Mouse (Mus musculus) hindbrain, embryonic 10.5 days (tissue): ENCODE data around the gene 2610042L04Rik. TPM values are rescaled to one million over a fixed set of nuclear protein-coding genes. Genes with fewer than 3 reads are reported as not detected.

ENCODE experiments used
- polyA plus RNA-seq: library from polyadenylated mRNA; unstranded; fragments of >200 nt; fragmentation: Nextera tagmentation; extraction: Ambion mirVana; gene quantifications from 2 replicates; pipeline ENCODE4 v1.2.1, GENCODE M21; 2016

The 2610042L04Rik gene
- polyA plus RNA-seq, 1 experiment from 2014 or later, result 0.58 TPM

Other genes with a start within 250 kb of the 2610042L04Rik start
- not detected in 2 replicates for gene Gm8108, start 224.2 kb upstream of the 2610042L04Rik start, polyA plus RNA-seq
- not detected in 2 replicates for gene Gm3127, start 169.7 kb upstream of the 2610042L04Rik start, polyA plus RNA-seq
- 0.68 and 0.98 TPM in 2 replicates for gene Gm2974, start 152.2 kb upstream of the 2610042L04Rik start, polyA plus RNA-seq
- not detected in 2 replicates for gene Gm3138, start 85.1 kb upstream of the 2610042L04Rik start, polyA plus RNA-seq
- gene Gm3149, start 17.5 kb upstream of the 2610042L04Rik start, polyA plus RNA-seq, result not detected in 2 replicates
- gene Gm3159, start 62.8 kb downstream of the 2610042L04Rik start, polyA plus RNA-seq, result not detected in 2 replicates
- gene Gm3164, start 80.7 kb downstream of the 2610042L04Rik start, polyA plus RNA-seq, result 0.68 and 0.86 TPM in 2 replicates
- gene Gm3173, start 96.2 kb downstream of the 2610042L04Rik start, polyA plus RNA-seq, result not detected in 2 replicates
- gene Gm3182, start 147.0 kb downstream of the 2610042L04Rik start, polyA plus RNA-seq, result not detected in 2 replicates
- gene Gm3047, start 220.6 kb downstream of the 2610042L04Rik start, polyA plus RNA-seq, result not detected in 2 replicates